Mouse (Mus musculus): ENCODE measurements at regions not wholly inside any gene's neighbourhood (a gene's known extent, or its start where the extent isn't known, plus 50 kb on each side); places are given as distances from the start of the nearest gene placed in this dataset.

DNA sequence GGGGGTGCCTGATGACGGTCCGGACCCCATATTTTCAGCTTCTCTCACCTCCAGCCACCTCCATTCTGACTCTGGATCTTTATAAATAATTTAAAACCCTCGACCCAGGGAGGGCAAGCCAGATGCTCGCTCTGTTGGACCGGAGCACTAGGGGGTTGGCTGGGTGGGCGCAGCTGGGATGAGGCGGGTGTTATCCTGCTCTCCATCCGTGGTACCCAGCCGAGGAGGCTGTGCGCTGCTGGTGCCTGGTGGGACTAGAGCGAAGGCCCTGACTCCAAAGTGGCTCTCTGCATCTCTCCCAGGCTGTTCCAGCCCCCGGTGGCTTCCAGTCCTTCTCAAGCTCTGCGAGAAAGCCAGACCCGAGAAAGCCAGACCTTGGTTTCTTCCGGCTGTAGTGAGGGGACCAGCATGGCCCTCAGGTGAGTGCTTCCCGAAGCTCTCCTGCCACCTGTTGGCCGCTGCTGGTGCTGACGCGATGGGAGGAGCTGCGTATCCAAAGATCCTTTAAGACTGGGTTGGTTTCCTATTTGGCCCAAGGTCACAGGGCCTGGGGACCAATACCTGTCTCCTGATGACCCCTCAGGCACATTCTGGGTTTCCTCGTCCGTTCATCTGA lies 127.1 kb upstream of the Pitx1 start:
- TF ChIP-seq POLR2A (IDR thresholded peaks at IDR 0.05; ENCODE audit: extremely low read depth, insufficient read depth, low read length) (no peak), CTCF (IDR thresholded peaks at IDR 0.05; ENCODE audit: low read depth, low read length) (peak; percentile 89)

Measured in liver, adult 2 months (tissue).